Mouse (Mus musculus) midbrain, embryonic 10.5 days (tissue): ENCODE results near the gene Astn2. TPM values are rescaled to one million over a fixed set of nuclear protein-coding genes. Genes with fewer than 3 reads are reported as not detected.

Experiments
- DNase-seq: peaks from one replicate; pipeline ENCODE4 v3.0.0-alpha.2; 2017; ENCODE audit warnings: low spot score
- H3K27ac ChIP-seq: fragments of 300-500 bp; sonication (generic); replicated peaks from 2 replicates; pipeline ENCODE4 v1.5.1; 2016; ENCODE audit warnings: mild to moderate bottlenecking
- H3K27me3 ChIP-seq: fragments of 300-500 bp; sonication (generic); 2 replicates; pipeline ENCODE4 v1.6.1; 2016; ENCODE audit warnings: low read depth, mild to moderate bottlenecking; ENCODE audit not compliant: poor library complexity, severe bottlenecking
- H3K36me3 ChIP-seq: fragments of 300-500 bp; sonication (generic); 2 replicates; pipeline ENCODE4 v1.6.1; 2016; ENCODE audit warnings: mild to moderate bottlenecking, moderate library complexity
- H3K4me1 ChIP-seq: fragments of 300-500 bp; sonication (generic); 2 replicates; pipeline ENCODE4 v1.6.1; 2016
- H3K4me3 ChIP-seq: fragments of 300-500 bp; sonication (generic); 2 replicates; pipeline ENCODE4 v1.5.1; 2016; ENCODE audit warnings: mild to moderate bottlenecking, moderate library complexity
- H3K9me3 ChIP-seq: fragments of 300-500 bp; sonication (generic); replicated peaks from 2 replicates; pipeline ENCODE4 v1.6.1; 2016; ENCODE audit warnings: mild to moderate bottlenecking
- WGBS: fragments of 180-500 bp; shearing (Covaris S2); methylation state at CpG from one replicate; pipeline ENCODE4 v1.1.7; 2016; 5-methylcytosine and 5-hydroxymethylcytosine counted together
- polyA plus RNA-seq: library from polyadenylated mRNA; unstranded; fragments of >200 nt; fragmentation: Nextera tagmentation; extraction: Ambion mirVana; gene quantifications from 2 replicates; pipeline ENCODE4 v1.2.1, GENCODE M21; 2016

Astn2 gene
- polyA plus RNA-seq, 1 experiment from 2014 or later, result 0.32 TPM

- Histone ChIP-seq H3K27ac (no peak overlapping the region), H3K27me3 (peaks cover 94% of the 10 kb centered on the region), H3K36me3 (no peaks in the 10 kb centered on the region), H3K4me1 (peaks cover 13% of the 10 kb centered on the region), H3K4me3 (no peak overlapping the region), H3K9me3 (no peaks in the 10 kb centered on the region)
- peak; percentile 51 for DNase-seq
- WGBS, result 18% methylated on average over 9 of the region's 9 CpGs
Measured at GRCm38 (mm10) chr4:65839550-65840000, 564.8 kb downstream of the Astn2 start.

GRCm38 (mm10) chr4:65838781-65839180 is 565.6 kb downstream of the Astn2 start:
- H3K9me3 ChIP-seq, result no peaks in the 10 kb centered on the region
- no peak overlapping the region for H3K4me3 ChIP-seq
- peaks cover 93% of the 10 kb centered on the region for H3K27me3 ChIP-seq
- H3K36me3 ChIP-seq, result no peaks in the 10 kb centered on the region
- WGBS, result 77% methylated on average over 4 of the region's 4 CpGs
- DNase-seq, result no peak
- no peak overlapping the region for H3K27ac ChIP-seq
- peaks cover 13% of the 10 kb centered on the region for H3K4me1 ChIP-seq

- DNase-seq, result no peak
- Histone ChIP-seq H3K4me3 (no peak overlapping the region), H3K9me3 (no peaks in the 10 kb centered on the region), H3K27me3 (peaks cover 76% of the 10 kb centered on the region), H3K4me1 (peaks cover 7% of the 10 kb centered on the region; the same call in 1 of the 2 replicates), H3K36me3 (no peaks in the 10 kb centered on the region), H3K27ac (no peak overlapping the region)
- 97% methylated on average over 1 of the region's 1 CpGs for WGBS
Measured at GRCm38 (mm10) chr4:65832971-65833370, 571.4 kb downstream of the Astn2 start.

GRCm38 (mm10) chr4:65831872-65832271 is 572.5 kb downstream of the Astn2 start:
- Histone ChIP-seq H3K27me3 (peaks cover 65% of the 10 kb centered on the region), H3K36me3 (no peaks in the 10 kb centered on the region), H3K9me3 (no peaks in the 10 kb centered on the region), H3K4me1 (peaks cover 7% of the 10 kb centered on the region; the same call in 1 of the 2 replicates), H3K4me3 (no peak overlapping the region), H3K27ac (no peak overlapping the region)
- 86% methylated on average over 3 of the region's 3 CpGs for WGBS
- DNase-seq, result no peak

- Histone ChIP-seq H3K4me1 (peaks cover 7% of the 10 kb centered on the region; the same call in 1 of the 2 replicates), H3K4me3 (no peak overlapping the region), H3K9me3 (no peaks in the 10 kb centered on the region), H3K36me3 (no peaks in the 10 kb centered on the region), H3K27me3 (peaks cover 51% of the 10 kb centered on the region), H3K27ac (no peak overlapping the region)
- WGBS, result 1% methylated on average over 3 of the region's 3 CpGs
- DNase-seq, result no peak
Measured at GRCm38 (mm10) chr4:65830495-65830894, 573.9 kb downstream of the Astn2 start.

GRCm38 (mm10) chr4:65821070-65821469 is 583.3 kb downstream of the Astn2 start:
- no peaks in the 10 kb centered on the region for H3K9me3 ChIP-seq
- no peaks in the 10 kb centered on the region for H3K27me3 ChIP-seq
- 90% methylated on average over 2 of the region's 2 CpGs for WGBS
- H3K4me3 ChIP-seq, result no peak overlapping the region
- DNase-seq, result no peak
- H3K27ac ChIP-seq, result no peak overlapping the region
- no peaks in the 10 kb centered on the region for H3K36me3 ChIP-seq
- H3K4me1 ChIP-seq, result no peaks in the 10 kb centered on the region

- WGBS, result 78% methylated on average over 2 of the region's 2 CpGs
- DNase-seq, result no peak
Measured at GRCm38 (mm10) chr4:65820236-65820635, 584.2 kb downstream of the Astn2 start.

GRCm38 (mm10) chr4:65819835-65820234 is 584.6 kb downstream of the Astn2 start:
- no peak for DNase-seq
- no peaks in the 10 kb centered on the region for H3K4me1 ChIP-seq
- H3K36me3 ChIP-seq, result no peaks in the 10 kb centered on the region
- no peak overlapping the region for H3K4me3 ChIP-seq
- H3K9me3 ChIP-seq, result no peaks in the 10 kb centered on the region
- no peak overlapping the region for H3K27ac ChIP-seq
- no peaks in the 10 kb centered on the region for H3K27me3 ChIP-seq
- WGBS, result 73% methylated on average over 3 of the region's 3 CpGs

More at GRCm38 (mm10) chr4:65820236-65820635, 584.2 kb downstream of the Astn2 start:
- H3K4me1 ChIP-seq, result no peaks in the 10 kb centered on the region
- H3K4me3 ChIP-seq, result no peak overlapping the region
- no peaks in the 10 kb centered on the region for H3K27me3 ChIP-seq
- H3K27ac ChIP-seq, result no peak overlapping the region
- H3K9me3 ChIP-seq, result no peaks in the 10 kb centered on the region
- no peaks in the 10 kb centered on the region for H3K36me3 ChIP-seq

- DNase-seq, result no peak
- no peaks in the 10 kb centered on the region for H3K4me1 ChIP-seq
Measured at GRCm38 (mm10) chr4:65814176-65814535, 590.3 kb downstream of the Astn2 start.

GRCm38 (mm10) chr4:65813500-65814175 is 590.8 kb downstream of the Astn2 start:
- H3K36me3 ChIP-seq, result no peaks in the 10 kb centered on the region
- no peak overlapping the region for H3K27ac ChIP-seq
- H3K4me3 ChIP-seq, result no peak overlapping the region
- WGBS, result 83% methylated on average over 1 of the region's 1 CpGs
- H3K4me1 ChIP-seq, result no peaks in the 10 kb centered on the region
- H3K27me3 ChIP-seq, result no peaks in the 10 kb centered on the region
- DNase-seq, result no peak
- H3K9me3 ChIP-seq, result no peaks in the 10 kb centered on the region

More at GRCm38 (mm10) chr4:65814176-65814535, 590.3 kb downstream of the Astn2 start:
- no peaks in the 10 kb centered on the region for H3K36me3 ChIP-seq
- no peaks in the 10 kb centered on the region for H3K9me3 ChIP-seq
- H3K27ac ChIP-seq, result no peak overlapping the region
- H3K4me3 ChIP-seq, result no peak overlapping the region
- H3K27me3 ChIP-seq, result no peaks in the 10 kb centered on the region
- WGBS, result 98% methylated on average over 2 of the region's 2 CpGs

GRCm38 (mm10) chr4:65807341-65807740 is 597.1 kb downstream of the Astn2 start:
- 82% methylated on average over 3 of the region's 3 CpGs for WGBS
- Histone ChIP-seq H3K4me3 (no peak overlapping the region), H3K27me3 (no peaks in the 10 kb centered on the region), H3K36me3 (no peaks in the 10 kb centered on the region), H3K4me1 (peaks cover 8% of the 10 kb centered on the region), H3K27ac (no peak overlapping the region), H3K9me3 (no peaks in the 10 kb centered on the region)
- DNase-seq, result no peak

- Histone ChIP-seq H3K27ac (no peak overlapping the region), H3K4me1 (peaks cover 8% of the 10 kb centered on the region), H3K9me3 (no peaks in the 10 kb centered on the region), H3K4me3 (no peak overlapping the region), H3K27me3 (no peaks in the 10 kb centered on the region), H3K36me3 (no peaks in the 10 kb centered on the region)
- DNase-seq, result no peak
- WGBS, result 78% methylated on average over 3 of the region's 3 CpGs
Measured at GRCm38 (mm10) chr4:65801204-65801603, 603.2 kb downstream of the Astn2 start.

GRCm38 (mm10) chr4:65791051-65791450 is 613.4 kb downstream of the Astn2 start:
- Histone ChIP-seq H3K27me3 (no peaks in the 10 kb centered on the region), H3K4me1 (no peaks in the 10 kb centered on the region), H3K9me3 (no peaks in the 10 kb centered on the region), H3K27ac (no peak overlapping the region), H3K4me3 (no peak overlapping the region), H3K36me3 (no peaks in the 10 kb centered on the region)
- no peak for DNase-seq
